Mouse (Mus musculus) heart, adult 2 months (tissue): ENCODE measurements around the gene Ugt1a10.

Experiments used
- CTCF ChIP-seq: fragments of 200-600 bp; IDR thresholded peaks from 2 replicates; pipeline ENCODE4 v1.8.1; 2022; ENCODE audit warnings: antibody characterized with exemption, mild to moderate bottlenecking, moderate library complexity
- EP300 ChIP-seq: fragments of 200-500 bp; IDR thresholded peaks from 2 replicates; pipeline ENCODE4 v1.6.1; 2011; ENCODE audit warnings: low read depth, low read length, control low read depth; ENCODE audit not compliant: insufficient read depth
- POLR2A ChIP-seq: fragments of 200-500 bp; IDR thresholded peaks from 2 replicates; pipeline ENCODE4 v1.6.1; 2011; ENCODE audit warnings: mild to moderate bottlenecking, low read depth, low read length, control low read depth; ENCODE audit not compliant: insufficient read depth

- TF ChIP-seq CTCF, result no peak
- no peak for TF ChIP-seq EP300
- TF ChIP-seq POLR2A, result no peak
Measured at GRCm38 (mm10) chr1:88074471-88074870, 19.3 kb downstream of the Ugt1a10 start.
